Mouse (Mus musculus): Measurements from ENCODE around the gene Ube2c. TPM values are rescaled to one million over a fixed set of nuclear protein-coding genes. Genes with fewer than 3 reads are reported as not detected.

Gene Ube2c
- polyA plus RNA-seq, 1 experiment from 2014 or later = 687 TPM

- Histone ChIP-seq H3K4me3 (no peak overlapping the region), H3K4me2 (no peak overlapping the region), H3K9me3 (replicated peaks) (no peaks in the 10 kb centered on the region), H3K9ac (no peak overlapping the region), H3K4me1 (peaks cover 51% of the 10 kb centered on the region), H3K27ac (peak overlapping the region; percentile 64), H3K27me3 (replicated peaks) (no peaks in the 10 kb centered on the region), H3K36me3 (peaks cover 76% of the 10 kb centered on the region)
- ATAC-seq = no peak
- 77% methylated on average over 3 of the region's 3 CpGs for WGBS (ENCODE audit: insufficient replicate concordance)
Observed at GRCm38 (mm10) chr2:164765841-164766240, 3.9 kb upstream of the Ube2c start.

- no peak for ATAC-seq
- Histone ChIP-seq H3K4me2 (peak overlapping the region; percentile 74), H3K9me3 (replicated peaks) (no peaks in the 10 kb centered on the region), H3K27ac (peak overlapping the region; percentile 72), H3K9ac (peak overlapping the region; percentile 18; the same call in 1 of the 2 replicates), H3K36me3 (peaks cover 76% of the 10 kb centered on the region), H3K4me1 (peaks cover 51% of the 10 kb centered on the region), H3K27me3 (replicated peaks) (no peaks in the 10 kb centered on the region), H3K4me3 (peak overlapping the region; percentile 13)
- 89% methylated on average over 15 of the region's 15 CpGs for WGBS (ENCODE audit: insufficient replicate concordance)
Observed at GRCm38 (mm10) chr2:164767812-164768540, 1.7 kb upstream of the Ube2c start.

- Histone ChIP-seq H3K4me2 (peak overlapping the region; percentile 85), H3K4me3 (peak overlapping the region; percentile 98), H3K9ac (peak overlapping the region; percentile 97), H3K36me3 (peaks cover 66% of the 10 kb centered on the region), H3K27ac (peak overlapping the region; percentile 96), H3K9me3 (replicated peaks) (no peaks in the 10 kb centered on the region), H3K4me1 (peaks cover 59% of the 10 kb centered on the region), H3K27me3 (replicated peaks) (peaks cover 5% of the 10 kb centered on the region; the same call in 1 of the 2 replicates)
- no peak for ATAC-seq
- WGBS (ENCODE audit: insufficient replicate concordance) = 1% methylated on average over 15 of the region's 15 CpGs
Observed at GRCm38 (mm10) chr2:164770279-164770678, 581 bp downstream of the Ube2c start.

- no peaks in the 10 kb centered on the region for H3K9me3 ChIP-seq (replicated peaks)
- H3K27ac ChIP-seq = peak overlapping the region; percentile 96
- H3K4me2 ChIP-seq = peak overlapping the region; percentile 85
- WGBS (ENCODE audit: insufficient replicate concordance) = 66% methylated on average over 8 of the region's 8 CpGs
- H3K4me1 ChIP-seq = peaks cover 57% of the 10 kb centered on the region
- peaks cover 13% of the 10 kb centered on the region for H3K27me3 ChIP-seq (replicated peaks)
- H3K36me3 ChIP-seq = peaks cover 57% of the 10 kb centered on the region
- H3K9ac ChIP-seq = peak overlapping the region; percentile 97
- H3K4me3 ChIP-seq = peak overlapping the region; percentile 98
- ATAC-seq = no peak
Observed at GRCm38 (mm10) chr2:164771123-164771522, 1.4 kb downstream of the Ube2c start.

GRCm38 (mm10) chr2:164773229-164773988 lies 3.7 kb downstream of the Ube2c start:
- Histone ChIP-seq H3K9ac (peak overlapping the region; percentile 97), H3K4me1 (peaks cover 47% of the 10 kb centered on the region), H3K4me3 (peak overlapping the region; percentile 98), H3K27me3 (replicated peaks) (peaks cover 36% of the 10 kb centered on the region), H3K9me3 (replicated peaks) (no peaks in the 10 kb centered on the region), H3K36me3 (peaks cover 35% of the 10 kb centered on the region), H3K4me2 (peak overlapping the region; percentile 85), H3K27ac (peak overlapping the region; percentile 96)
- 57% methylated on average over 14 of the region's 14 CpGs for WGBS (ENCODE audit: insufficient replicate concordance)
- ATAC-seq = peak; percentile 6

- Histone ChIP-seq H3K27ac (peak overlapping the region; percentile 96), H3K9ac (peak overlapping the region; percentile 97), H3K9me3 (replicated peaks) (no peaks in the 10 kb centered on the region), H3K4me3 (peak overlapping the region; percentile 98), H3K36me3 (peaks cover 33% of the 10 kb centered on the region), H3K4me2 (peak overlapping the region; percentile 85), H3K4me1 (peaks cover 45% of the 10 kb centered on the region), H3K27me3 (replicated peaks) (peaks cover 42% of the 10 kb centered on the region)
- 26% methylated on average over 5 of the region's 5 CpGs for WGBS (ENCODE audit: insufficient replicate concordance)
- ATAC-seq = peak; percentile 70
Observed at GRCm38 (mm10) chr2:164773989-164774364, 4.3 kb downstream of the Ube2c start.

GRCm38 (mm10) chr2:164776130-164776529 lies 6.4 kb downstream of the Ube2c start:
- H3K4me2 ChIP-seq = no peak overlapping the region
- WGBS (ENCODE audit: insufficient replicate concordance) = 81% methylated on average over 6 of the region's 6 CpGs
- H3K27ac ChIP-seq = no peak overlapping the region
- H3K27me3 ChIP-seq (replicated peaks) = peaks cover 60% of the 10 kb centered on the region
- H3K4me3 ChIP-seq = no peak overlapping the region
- H3K4me1 ChIP-seq = peaks cover 39% of the 10 kb centered on the region
- no peak for ATAC-seq
- no peaks in the 10 kb centered on the region for H3K9me3 ChIP-seq (replicated peaks)
- H3K36me3 ChIP-seq = peaks cover 26% of the 10 kb centered on the region
- no peak overlapping the region for H3K9ac ChIP-seq

GRCm38 (mm10) chr2:164776801-164777200 lies 7.1 kb downstream of the Ube2c start:
- Histone ChIP-seq H3K4me1 (peaks cover 33% of the 10 kb centered on the region), H3K27ac (no peak overlapping the region), H3K4me2 (no peak overlapping the region), H3K9me3 (replicated peaks) (no peaks in the 10 kb centered on the region), H3K27me3 (replicated peaks) (peaks cover 65% of the 10 kb centered on the region), H3K9ac (no peak overlapping the region), H3K36me3 (peaks cover 19% of the 10 kb centered on the region), H3K4me3 (no peak overlapping the region)
- 44% methylated on average over 17 of the region's 17 CpGs for WGBS (ENCODE audit: insufficient replicate concordance)
- ATAC-seq = no peak

- H3K9me3 ChIP-seq (replicated peaks) = no peaks in the 10 kb centered on the region
- no peak for ATAC-seq
- H3K4me1 ChIP-seq = peaks cover 26% of the 10 kb centered on the region
- peaks cover 13% of the 10 kb centered on the region for H3K36me3 ChIP-seq
- H3K27me3 ChIP-seq (replicated peaks) = peaks cover 68% of the 10 kb centered on the region
- H3K4me3 ChIP-seq = no peak overlapping the region
- no peak overlapping the region for H3K9ac ChIP-seq
- WGBS (ENCODE audit: insufficient replicate concordance) = 70% methylated on average over 30 of the region's 30 CpGs
- no peak overlapping the region for H3K4me2 ChIP-seq
- H3K27ac ChIP-seq = no peak overlapping the region
Observed at GRCm38 (mm10) chr2:164777246-164778014, 7.7 kb downstream of the Ube2c start.

- WGBS (ENCODE audit: insufficient replicate concordance) = 78% methylated on average over 11 of the region's 11 CpGs
- H3K27ac ChIP-seq = no peak overlapping the region
- H3K4me1 ChIP-seq = peaks cover 21% of the 10 kb centered on the region
- ATAC-seq = no peak
- H3K4me3 ChIP-seq = no peak overlapping the region
- no peaks in the 10 kb centered on the region for H3K9me3 ChIP-seq (replicated peaks)
- H3K36me3 ChIP-seq = peaks cover 8% of the 10 kb centered on the region
- H3K9ac ChIP-seq = no peak overlapping the region
- H3K4me2 ChIP-seq = no peak overlapping the region
- peaks cover 68% of the 10 kb centered on the region for H3K27me3 ChIP-seq (replicated peaks)
Observed at GRCm38 (mm10) chr2:164778015-164778287, 8.3 kb downstream of the Ube2c start.

- no peak overlapping the region for H3K4me3 ChIP-seq
- H3K9ac ChIP-seq = no peak overlapping the region
- no peak overlapping the region for H3K27ac ChIP-seq
- peaks cover 13% of the 10 kb centered on the region for H3K4me1 ChIP-seq
- ATAC-seq = no peak
- H3K27me3 ChIP-seq (replicated peaks) = peaks cover 72% of the 10 kb centered on the region
- H3K4me2 ChIP-seq = no peak overlapping the region
- WGBS (ENCODE audit: insufficient replicate concordance) = 64% methylated on average over 7 of the region's 7 CpGs
- H3K36me3 ChIP-seq = no peaks in the 10 kb centered on the region
- H3K9me3 ChIP-seq (replicated peaks) = no peaks in the 10 kb centered on the region
Observed at GRCm38 (mm10) chr2:164778809-164779208, 9.1 kb downstream of the Ube2c start.

Measured in liver, embryonic 12.5 days (tissue).